Mouse (Mus musculus) G1E (cell line): ENCODE measurements at regions not wholly inside any gene's neighbourhood (a gene's known extent, or its start where the extent isn't known, plus 50 kb on each side); places are given as distances from the start of the nearest gene placed in this dataset.

Experiments
- ATAC-seq: 2 replicates; pipeline ENCODE4 v1.8.0; 2016; ENCODE audit warnings: mild to moderate bottlenecking; ENCODE audit not compliant: insufficient number of reproducible peaks, poor library complexity, low FRiP score, severe bottlenecking; ENCODE audit errors: extremely low read depth
- DNase-seq: peaks from one replicate; pipeline ENCODE4 v3.0.0; 2012; ENCODE audit warnings: low spot score
- H3K27me3 ChIP-seq: 2 replicates; pipeline ENCODE4 v1.6.1; 2012; ENCODE audit warnings: mild to moderate bottlenecking, low read length, inconsistent platforms; ENCODE audit not compliant: insufficient read depth
- H3K36me3 ChIP-seq: replicated peaks from 2 replicates; pipeline ENCODE3; 2012; ENCODE audit warnings: mild to moderate bottlenecking, inconsistent platforms
- H3K4me1 ChIP-seq: 2 replicates; pipeline ENCODE4 v1.6.1; 2012; ENCODE audit warnings: low read depth, low read length, inconsistent platforms, mixed read lengths; ENCODE audit not compliant: insufficient read depth
- H3K4me3 ChIP-seq: 2 replicates; pipeline ENCODE4 v1.5.1; 2012; ENCODE audit warnings: low read depth, mild to moderate bottlenecking, inconsistent platforms, low read length, moderate library complexity, mixed read lengths
- H3K9me3 ChIP-seq: replicated peaks from 2 replicates; pipeline ENCODE4 v1.6.1; 2012; ENCODE audit warnings: inconsistent platforms
- CTCF ChIP-seq: IDR thresholded peaks from 2 replicates; pipeline ENCODE4 v1.5.1; 2012; ENCODE audit warnings: low read depth, low read length, inconsistent platforms, mixed read lengths
- GATA1 ChIP-seq: IDR thresholded peaks from 2 replicates; pipeline ENCODE4 v1.6.1; 2012; ENCODE audit warnings: borderline replicate concordance, low read length, inconsistent platforms, mixed read lengths
- GATA2 ChIP-seq: IDR thresholded peaks from 2 replicates; pipeline ENCODE4 v1.6.1; 2012; ENCODE audit warnings: low read depth, low read length, inconsistent platforms, borderline replicate concordance
- POLR2AphosphoS5 ChIP-seq: IDR thresholded peaks from 2 replicates; pipeline ENCODE4 v1.6.1; 2012; ENCODE audit warnings: low read depth, low read length, inconsistent platforms; ENCODE audit not compliant: insufficient replicate concordance
- TAL1 ChIP-seq: conservative IDR thresholded peaks from 2 replicates; pipeline ENCODE4 v1.6.1; 2012; ENCODE audit warnings: low read depth, low read length, inconsistent platforms, mixed read lengths

- H3K27me3 ChIP-seq, result peaks cover 28% of the 10 kb centered on the region
- no peak overlapping the region for H3K4me3 ChIP-seq
- DNase-seq (no peak), ATAC-seq (no peak)
- peaks cover 5% of the 10 kb centered on the region; the same call in 1 of the 2 replicates for H3K9me3 ChIP-seq
- H3K4me1 ChIP-seq, result peaks cover 6% of the 10 kb centered on the region
- H3K36me3 ChIP-seq, result no peaks in the 10 kb centered on the region
- TF ChIP-seq GATA1 (no peak), CTCF (no peak), TAL1 (no peak), POLR2AphosphoS5 (no peak), GATA2 (no peak)
These were observed 68.6 kb downstream of the Tomm20 start for GRCm38 (mm10) chr8:126877039-126877365.

GRCm38 (mm10) chr8:126876300-126877038, 69.2 kb downstream of the Tomm20 start:
- Histone ChIP-seq H3K4me3 (no peak overlapping the region), H3K9me3 (peaks cover 5% of the 10 kb centered on the region; the same call in 1 of the 2 replicates), H3K4me1 (peaks cover 6% of the 10 kb centered on the region), H3K27me3 (peaks cover 24% of the 10 kb centered on the region), H3K36me3 (no peaks in the 10 kb centered on the region)
- DNase-seq (no peak), ATAC-seq (no peak)
- TF ChIP-seq CTCF (no peak), GATA1 (no peak), POLR2AphosphoS5 (no peak), TAL1 (no peak), GATA2 (no peak)

- no peak for ATAC-seq
These were observed 70.0 kb downstream of the Tomm20 start for GRCm38 (mm10) chr8:126875491-126876155.

GRCm38 (mm10) chr8:126874846-126875245, 70.8 kb downstream of the Tomm20 start:
- Histone ChIP-seq H3K4me3 (no peak overlapping the region), H3K27me3 (peaks cover 20% of the 10 kb centered on the region), H3K4me1 (peaks cover 9% of the 10 kb centered on the region), H3K36me3 (no peaks in the 10 kb centered on the region), H3K9me3 (peaks cover 5% of the 10 kb centered on the region; the same call in 1 of the 2 replicates)
- DNase-seq, result no peak
- no peak for TF ChIP-seq CTCF
- TF ChIP-seq TAL1, result no peak
- TF ChIP-seq POLR2AphosphoS5, result no peak
- no peak for TF ChIP-seq GATA1
- no peak for TF ChIP-seq GATA2
- no peak for ATAC-seq

More at GRCm38 (mm10) chr8:126875491-126876155, 70.0 kb downstream of the Tomm20 start:
- TF ChIP-seq GATA1 (no peak), CTCF (no peak), GATA2 (no peak), TAL1 (no peak), POLR2AphosphoS5 (no peak)
- peaks cover 5% of the 10 kb centered on the region; the same call in 1 of the 2 replicates for H3K9me3 ChIP-seq
- no peak for DNase-seq
- H3K4me3 ChIP-seq, result no peak overlapping the region
- H3K4me1 ChIP-seq, result peaks cover 6% of the 10 kb centered on the region
- no peaks in the 10 kb centered on the region for H3K36me3 ChIP-seq
- peaks cover 18% of the 10 kb centered on the region for H3K27me3 ChIP-seq

GRCm38 (mm10) chr8:126874126-126874730, 71.4 kb downstream of the Tomm20 start:
- ATAC-seq (no peak), DNase-seq (no peak)
- Histone ChIP-seq H3K27me3 (peaks cover 18% of the 10 kb centered on the region), H3K9me3 (peaks cover 5% of the 10 kb centered on the region; the same call in 1 of the 2 replicates), H3K4me1 (peaks cover 13% of the 10 kb centered on the region), H3K4me3 (no peak overlapping the region), H3K36me3 (no peaks in the 10 kb centered on the region)
- TF ChIP-seq GATA2, result no peak
- no peak for TF ChIP-seq TAL1
- no peak for TF ChIP-seq POLR2AphosphoS5
- TF ChIP-seq CTCF, result no peak
- TF ChIP-seq GATA1, result no peak

GRCm38 (mm10) chr8:126873306-126873705, 72.3 kb downstream of the Tomm20 start:
- Histone ChIP-seq H3K4me1 (peaks cover 18% of the 10 kb centered on the region), H3K36me3 (no peaks in the 10 kb centered on the region), H3K9me3 (peaks cover 5% of the 10 kb centered on the region; the same call in 1 of the 2 replicates), H3K27me3 (peaks cover 15% of the 10 kb centered on the region; the same call in 1 of the 2 replicates), H3K4me3 (no peak overlapping the region)
- no peak for DNase-seq
- no peak for ATAC-seq
- TF ChIP-seq POLR2AphosphoS5, result no peak
- TF ChIP-seq TAL1, result no peak
- TF ChIP-seq CTCF, result no peak
- no peak for TF ChIP-seq GATA1
- no peak for TF ChIP-seq GATA2
